Mouse (Mus musculus) spleen, postnatal 14 days (tissue): ENCODE data around the gene Gm49369.

Experiments used
- DNase-seq, 2 experiments: peaks; one replicate each; pipeline ENCODE4 v3.0.0; 2021 to 2022; ENCODE audit warnings: low spot score in 2 of 2

The Gm49369 gene

DNA sequence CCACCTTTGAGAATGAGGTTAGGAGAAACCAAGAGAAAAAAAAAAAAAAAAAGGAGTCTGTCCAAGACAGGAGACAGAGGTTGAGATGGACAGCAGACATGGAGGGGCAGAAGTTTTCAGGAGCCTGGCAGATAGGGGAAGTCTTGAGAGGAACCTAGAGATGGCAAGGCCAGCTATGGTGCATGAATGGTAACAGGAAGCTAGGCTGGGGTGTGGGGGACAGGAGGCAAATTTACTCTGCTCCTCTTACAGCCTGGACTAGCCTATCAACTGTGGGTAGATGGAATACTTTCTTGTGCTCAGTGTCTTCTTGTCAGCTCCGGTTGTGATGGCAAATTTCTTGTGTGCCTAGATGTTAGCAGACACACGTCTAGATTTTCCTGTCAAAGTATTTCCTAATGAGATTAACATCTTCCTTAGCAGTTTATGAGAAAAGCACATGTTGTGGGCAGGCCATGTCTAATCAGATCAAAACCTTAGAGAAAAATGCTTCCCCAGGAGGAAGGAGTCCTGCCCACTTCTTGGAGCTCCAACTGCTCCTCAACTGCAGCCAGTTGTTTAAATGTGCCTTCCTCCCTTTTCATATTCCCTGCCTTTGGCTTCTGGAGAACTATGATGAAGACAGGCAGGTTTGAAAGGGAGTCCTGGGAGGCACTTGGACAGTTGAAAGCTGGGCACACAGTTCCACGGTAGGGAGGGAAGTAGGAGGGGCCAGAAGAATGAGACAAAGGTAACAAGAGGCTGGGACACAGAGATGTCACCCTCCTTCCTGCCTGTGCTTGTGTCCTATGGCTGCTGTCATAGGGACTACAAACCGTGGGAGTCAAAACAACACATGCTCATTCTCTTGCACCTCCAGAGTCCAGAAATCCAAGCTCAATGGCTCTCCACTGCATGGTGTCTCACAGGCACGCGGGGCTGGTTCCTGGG is 12.1 kb upstream of the Gm49369 start:
- DNase-seq, result no peak

DNA sequence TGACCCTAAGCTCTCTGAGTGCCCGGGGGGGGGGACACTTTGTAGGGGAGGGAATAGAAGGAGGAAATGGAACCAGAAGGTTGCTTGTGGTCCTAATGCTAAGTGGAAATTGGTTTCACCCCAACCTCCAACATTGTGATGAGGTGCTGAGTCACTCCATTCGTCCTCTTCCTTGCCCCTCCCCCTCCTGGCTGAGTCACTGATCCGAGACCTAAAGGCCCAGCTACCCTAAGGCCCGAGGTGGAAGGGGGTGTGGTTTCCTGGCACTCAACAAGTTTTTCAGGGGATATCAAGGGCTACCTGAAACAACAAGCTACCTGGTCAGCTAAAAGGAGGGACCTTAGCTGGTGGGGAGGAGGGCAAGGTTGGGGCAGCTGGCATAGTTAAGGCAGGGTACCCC is 10.7 kb upstream of the Gm49369 start:
- peak; percentile 50 to 57 for DNase-seq

DNA sequence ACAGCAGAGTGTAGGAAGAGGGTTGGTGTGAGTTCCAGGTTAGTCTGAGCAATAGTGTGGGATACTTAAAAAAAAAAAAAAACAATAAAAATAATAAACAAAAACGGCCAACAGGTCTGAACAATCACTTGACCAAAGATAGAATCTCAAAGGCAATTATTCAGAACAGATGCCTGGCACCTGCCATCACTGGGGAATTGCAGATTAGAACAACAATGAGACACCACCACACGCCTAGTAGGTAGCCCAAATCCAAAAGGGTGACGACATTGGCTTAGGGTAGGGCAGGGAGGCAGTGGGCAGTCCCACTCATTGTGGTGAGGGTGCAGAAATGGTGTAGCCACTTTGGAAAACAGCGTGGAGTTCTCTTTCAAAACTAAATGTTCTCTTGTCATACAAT is 9.1 kb upstream of the Gm49369 start:
- DNase-seq, result no peak

DNA sequence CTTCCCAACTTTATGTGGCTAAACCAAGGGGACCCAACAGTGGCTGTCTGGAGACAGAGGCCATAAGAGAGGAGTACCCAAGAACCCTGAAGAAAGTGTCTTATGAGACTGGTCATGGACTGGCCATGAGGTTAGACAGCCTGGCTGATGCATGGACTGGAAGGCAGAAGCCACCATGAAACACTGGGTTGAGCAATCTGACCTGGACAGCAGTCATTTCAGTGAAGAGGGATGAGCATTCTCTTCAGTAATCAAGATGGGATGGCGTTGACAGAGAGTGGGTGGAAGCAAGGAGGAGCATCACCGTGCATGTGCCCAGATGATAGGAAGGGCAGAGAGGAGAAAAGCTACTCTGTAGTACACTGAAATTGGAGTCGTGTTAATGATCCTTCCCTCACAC is 8.6 kb upstream of the Gm49369 start:
- DNase-seq, result no peak

DNA sequence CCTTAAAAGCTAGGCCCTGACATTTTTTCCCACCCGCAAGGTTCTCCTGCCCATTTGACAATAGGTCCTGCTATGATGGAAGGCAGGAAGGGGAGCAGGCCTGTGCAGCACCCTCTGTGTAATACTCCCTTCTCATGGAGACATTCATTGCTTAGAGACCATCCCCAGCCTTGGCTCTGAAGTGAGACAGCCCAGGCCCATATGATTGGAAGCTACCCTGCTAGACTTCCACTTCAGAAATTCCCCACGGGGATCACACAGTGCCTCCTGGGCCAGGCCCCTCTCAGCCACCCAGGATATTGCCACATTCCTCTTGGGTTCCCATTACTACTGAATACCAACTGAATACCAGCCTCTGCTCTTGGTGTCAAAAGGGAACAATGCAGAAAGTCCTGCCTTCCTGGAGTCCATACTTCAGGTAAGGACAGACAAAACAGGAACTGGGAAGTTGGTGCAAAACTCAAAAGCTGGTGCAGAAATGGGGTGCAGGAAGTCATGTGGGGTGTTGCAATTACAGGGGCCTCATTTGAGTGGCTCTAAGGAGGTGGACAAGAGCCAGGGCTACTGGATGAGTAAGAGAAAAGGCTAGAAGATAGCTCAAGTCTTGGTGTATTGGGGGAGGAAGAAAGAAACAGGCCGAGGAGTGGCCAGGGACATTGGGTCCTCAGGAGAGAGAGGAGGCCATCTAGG is 7.6 kb upstream of the Gm49369 start:
- no peak for DNase-seq

DNA sequence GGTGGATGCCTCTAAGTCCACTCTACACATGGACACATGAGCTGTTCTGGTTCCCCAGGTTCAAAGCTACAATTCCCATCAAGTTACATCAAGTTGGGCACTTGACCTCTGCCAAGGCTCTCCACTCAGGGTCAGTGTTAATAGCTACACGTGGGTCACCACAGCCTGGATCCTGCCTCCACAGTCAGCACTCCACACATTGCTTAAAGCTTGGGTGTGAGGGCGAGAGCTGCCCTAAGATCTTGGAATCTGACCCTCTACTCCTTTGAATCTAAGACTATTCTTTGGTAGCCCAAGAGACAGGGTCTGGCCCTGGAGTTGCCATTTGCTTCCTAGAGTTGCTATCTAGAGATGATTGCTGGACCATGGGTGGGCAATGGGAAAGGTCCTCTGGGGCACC is 6.3 kb upstream of the Gm49369 start:
- DNase-seq, result no peak

DNA sequence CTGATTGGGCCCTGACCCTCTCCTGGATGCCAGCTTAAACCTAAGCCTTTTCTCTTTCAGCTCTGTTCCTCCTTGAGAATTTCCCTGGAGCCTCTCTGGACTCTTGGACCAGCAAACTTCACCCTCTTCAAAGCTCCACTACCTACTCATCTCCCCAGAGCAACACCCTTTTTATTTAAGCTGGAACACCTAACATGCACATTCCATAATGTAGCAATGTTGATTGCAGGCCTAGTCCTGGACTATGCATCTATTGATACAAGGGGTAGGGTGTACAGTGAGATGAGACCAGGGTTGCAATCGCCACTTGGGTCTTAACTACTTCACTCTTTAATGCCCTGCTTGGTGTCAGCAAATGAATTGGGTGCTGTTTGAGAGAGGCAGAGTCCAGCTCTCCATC is 5.7 kb upstream of the Gm49369 start:
- no peak for DNase-seq

DNA sequence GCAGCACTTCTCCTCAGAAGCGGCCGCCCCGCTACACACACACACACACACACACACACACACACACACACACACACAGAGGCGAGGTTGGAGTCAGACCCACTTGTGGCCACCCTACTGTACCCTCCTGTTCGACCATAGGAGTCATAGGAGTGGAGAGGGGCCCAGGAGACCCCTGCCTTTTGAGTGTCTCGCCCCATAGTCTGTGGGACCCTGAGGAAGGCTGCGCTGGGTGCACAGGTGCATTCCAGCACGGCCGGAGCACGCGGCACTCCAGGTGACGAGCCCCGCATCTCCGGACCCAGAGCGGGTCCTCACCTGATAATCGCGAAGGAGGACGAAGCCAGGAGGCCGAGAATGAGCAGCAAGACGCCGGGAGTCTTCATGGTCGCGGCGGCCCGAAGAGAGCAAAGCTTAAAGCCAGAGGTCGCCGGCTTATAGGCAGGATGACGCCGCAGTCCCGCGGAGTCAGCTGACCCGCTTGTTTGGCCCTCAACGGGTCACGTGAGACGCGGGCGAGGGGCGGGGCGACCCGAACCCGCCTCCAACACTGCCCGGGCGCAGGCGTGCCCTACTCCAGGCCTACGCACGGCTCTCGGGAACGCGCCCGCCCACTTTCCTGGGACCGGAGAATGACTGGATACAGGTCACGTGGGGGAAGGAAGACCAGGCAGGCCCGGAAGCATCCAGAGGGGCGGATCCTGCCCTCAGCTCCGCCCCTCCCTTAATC is 5.1 kb upstream of the Gm49369 start, which contains the start of gene Ctsd:
Gene Ctsd, minus strand, starts transcription at position 620 of the 730 bp plus-strand sequence.
- peak; percentile 91 to 94 for DNase-seq

DNA sequence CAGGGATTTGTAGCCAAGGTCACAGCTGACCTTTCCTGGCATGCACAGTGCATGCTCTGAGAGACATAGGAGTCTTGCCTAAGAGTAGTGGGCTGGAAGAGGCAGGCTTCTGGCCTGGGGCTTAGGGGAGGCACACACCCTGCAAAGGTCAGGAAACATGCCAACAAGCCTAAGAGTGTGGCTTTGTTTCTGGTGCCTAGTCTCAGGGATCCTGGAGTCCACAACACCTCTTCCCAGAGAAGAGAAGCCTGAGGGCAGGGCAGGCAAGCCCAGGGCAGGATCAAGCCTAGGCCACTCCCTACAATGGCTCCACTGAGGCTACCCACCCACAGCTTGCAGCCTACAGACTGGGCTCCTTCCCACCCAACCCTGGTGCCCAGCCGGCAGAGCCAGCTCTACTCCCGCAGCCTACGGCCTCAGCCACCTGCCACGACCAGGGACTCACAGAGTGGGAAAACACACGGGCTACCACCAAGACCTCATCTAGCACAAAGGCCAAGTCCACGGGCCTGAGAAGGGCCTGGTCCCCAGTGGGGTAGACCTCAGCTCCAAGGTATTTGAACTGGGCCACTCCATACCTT is 4.2 kb upstream of the Gm49369 start:
- DNase-seq, result no peak

DNA sequence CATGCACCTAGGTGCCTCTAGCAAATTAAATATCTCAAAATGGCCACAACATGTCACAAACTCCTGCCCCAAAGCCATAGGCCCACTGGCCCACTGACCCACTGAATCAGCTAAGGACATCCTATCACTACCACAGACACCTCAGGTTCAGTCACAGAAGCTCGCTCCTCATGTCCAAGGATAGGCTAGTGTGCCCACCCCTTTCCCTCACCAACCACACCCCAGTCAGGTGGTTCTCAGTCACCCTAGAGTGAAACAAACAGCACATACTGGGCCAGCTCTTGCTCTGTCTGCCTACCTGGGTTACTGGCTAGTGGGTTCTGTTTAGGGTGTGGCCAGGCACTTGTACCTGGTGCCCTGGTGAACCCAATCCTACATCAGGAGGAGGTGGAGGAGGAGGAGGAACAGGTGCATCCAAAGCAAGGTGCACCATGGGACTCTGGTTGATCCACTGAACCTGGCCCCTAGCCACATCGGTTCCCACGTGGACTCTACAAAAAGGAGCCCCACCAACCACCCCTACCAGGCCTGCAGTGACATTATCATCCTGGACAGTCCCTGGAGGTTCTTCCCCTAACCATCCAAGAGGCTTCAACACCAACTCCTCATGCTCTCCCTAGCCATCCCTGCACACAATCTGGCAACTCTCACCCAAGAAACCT is 3.4 kb upstream of the Gm49369 start:
- DNase-seq, result no peak

DNA sequence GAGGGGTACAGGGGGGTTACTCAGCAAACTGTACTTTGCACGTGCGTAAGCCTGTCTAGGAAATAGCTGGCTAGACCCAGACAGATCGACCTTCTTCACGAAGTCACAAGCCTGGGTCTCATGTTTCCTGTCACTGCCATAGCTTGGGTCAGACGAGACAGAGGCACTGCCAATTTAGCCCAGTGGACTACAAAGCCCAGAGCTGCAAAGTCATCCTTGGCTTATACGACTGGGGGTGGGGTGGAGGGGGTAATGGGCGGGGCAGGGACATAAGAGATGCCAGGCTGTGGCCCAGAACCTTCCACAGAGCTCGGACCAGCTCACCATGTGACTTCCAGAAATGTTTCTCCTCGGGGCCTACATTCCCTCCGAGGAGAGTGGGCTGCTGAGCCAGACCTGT is 1.8 kb upstream of the Gm49369 start:
- DNase-seq, result no peak

DNA sequence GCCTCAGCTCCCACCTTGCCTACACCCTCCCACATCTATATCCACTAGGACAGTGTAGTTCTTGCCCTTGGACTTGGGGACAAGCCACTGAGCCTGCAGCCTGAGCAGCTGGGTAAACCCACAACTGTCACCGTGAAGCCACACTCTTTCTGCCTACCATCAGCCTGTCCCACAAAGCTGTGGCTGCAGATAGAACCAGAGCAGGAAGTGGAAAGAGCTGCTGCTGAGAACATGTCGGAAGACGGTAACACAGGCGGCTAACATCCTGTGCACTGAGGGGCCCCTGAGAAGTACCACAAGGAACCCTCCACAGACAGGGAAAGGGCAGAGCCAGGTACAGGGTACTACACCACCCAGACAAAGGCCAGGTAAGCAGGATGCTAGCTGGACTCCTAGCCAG is 1.3 kb downstream of the Gm49369 start:
- DNase-seq, result no peak

DNA sequence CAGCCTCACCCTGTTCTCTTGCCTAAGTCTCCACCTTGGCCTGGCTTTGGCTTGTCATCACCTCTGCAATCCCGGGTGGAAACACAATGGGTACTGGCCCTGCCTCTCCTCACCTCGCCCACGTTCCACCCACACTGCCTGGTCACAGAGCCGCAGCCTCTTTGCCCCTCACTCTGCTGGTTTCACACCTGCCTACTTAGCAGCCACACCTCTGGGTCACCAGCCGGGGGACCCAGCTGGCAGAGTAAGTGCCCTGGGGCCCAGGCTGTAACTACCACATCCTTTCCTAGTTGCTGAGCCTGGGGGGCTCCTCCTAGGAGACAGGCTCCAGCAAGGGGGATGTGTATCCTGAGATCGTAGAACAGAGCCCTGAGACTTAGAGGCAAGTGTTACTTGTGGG is 3.3 kb downstream of the Gm49369 start:
- DNase-seq, result no peak

DNA sequence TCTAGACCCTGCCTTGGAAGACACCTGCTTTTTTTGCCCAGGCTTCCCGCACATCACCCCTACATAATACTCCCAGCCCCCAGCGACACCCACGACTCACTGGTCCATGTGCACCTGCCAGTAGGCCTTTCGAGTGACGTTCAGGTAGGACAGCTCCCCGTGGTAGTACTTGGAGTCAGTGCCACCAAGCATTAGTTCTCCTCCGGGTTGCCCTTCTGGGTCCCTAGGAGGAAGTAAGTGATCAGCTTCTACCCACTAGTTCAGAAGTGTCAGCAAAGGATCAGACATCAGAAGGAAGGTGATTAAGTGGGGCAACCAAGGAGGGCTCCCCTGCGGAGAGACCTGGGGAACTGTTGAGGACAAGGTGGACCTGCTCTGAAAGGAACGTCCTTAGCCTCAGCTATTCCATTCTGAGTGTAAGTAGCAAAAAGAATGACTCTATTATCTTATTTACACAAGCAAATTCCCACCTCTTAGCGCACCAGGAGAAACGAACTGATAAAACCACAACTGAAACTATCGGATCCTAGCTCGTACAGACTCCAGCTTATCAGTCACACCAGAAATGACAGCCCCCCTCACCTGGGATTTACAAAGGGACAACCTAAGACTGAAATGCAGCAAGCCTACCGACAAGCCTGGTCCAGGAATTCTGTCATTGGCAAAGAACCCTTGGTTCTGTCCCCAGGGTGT is 5.1 kb downstream of the Gm49369 start:
- no peak for DNase-seq

DNA sequence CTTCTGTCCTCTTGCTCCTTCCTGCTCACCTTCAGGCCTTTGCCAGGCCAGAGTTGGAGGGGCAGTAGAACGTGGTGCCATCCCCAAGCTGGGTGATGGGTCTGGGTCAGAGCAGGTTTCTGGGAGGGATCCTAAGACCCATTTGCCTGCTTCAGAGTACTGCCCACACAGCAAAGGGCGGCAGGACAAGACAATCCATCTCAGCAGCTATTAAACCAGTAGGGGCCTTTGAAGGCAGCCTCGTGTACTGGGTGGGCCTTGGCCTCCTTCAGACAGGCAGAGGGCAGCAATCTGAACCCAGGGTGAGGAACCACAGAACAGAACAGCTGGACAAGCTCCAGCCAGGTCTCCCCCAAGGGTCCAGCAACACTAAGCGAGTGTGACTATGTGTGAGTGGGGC is 6.4 kb downstream of the Gm49369 start:
- no peak for DNase-seq

DNA sequence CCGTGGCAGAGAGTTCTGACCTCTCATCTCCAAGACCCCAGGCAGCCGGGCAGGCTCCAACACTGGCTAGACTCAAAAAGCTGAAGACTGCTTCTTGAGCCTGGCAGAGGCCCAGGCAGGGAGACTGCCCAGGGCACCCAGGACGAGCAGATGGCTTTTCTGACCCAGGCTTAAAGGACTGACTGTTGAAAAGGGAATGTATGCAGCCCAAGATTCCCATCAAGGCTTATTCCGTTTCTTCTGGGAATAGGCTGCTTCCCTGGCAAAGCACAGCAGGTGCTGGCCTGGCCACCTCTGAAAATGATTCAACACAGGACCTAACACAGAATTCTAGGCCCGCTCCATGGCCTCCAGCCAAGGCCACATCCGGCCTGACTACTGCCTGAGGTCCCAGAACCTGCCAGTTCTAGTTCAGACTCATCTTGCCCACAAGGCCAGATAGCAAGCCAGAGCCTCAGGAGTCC is 7.2 kb downstream of the Gm49369 start:
- no peak for DNase-seq

DNA sequence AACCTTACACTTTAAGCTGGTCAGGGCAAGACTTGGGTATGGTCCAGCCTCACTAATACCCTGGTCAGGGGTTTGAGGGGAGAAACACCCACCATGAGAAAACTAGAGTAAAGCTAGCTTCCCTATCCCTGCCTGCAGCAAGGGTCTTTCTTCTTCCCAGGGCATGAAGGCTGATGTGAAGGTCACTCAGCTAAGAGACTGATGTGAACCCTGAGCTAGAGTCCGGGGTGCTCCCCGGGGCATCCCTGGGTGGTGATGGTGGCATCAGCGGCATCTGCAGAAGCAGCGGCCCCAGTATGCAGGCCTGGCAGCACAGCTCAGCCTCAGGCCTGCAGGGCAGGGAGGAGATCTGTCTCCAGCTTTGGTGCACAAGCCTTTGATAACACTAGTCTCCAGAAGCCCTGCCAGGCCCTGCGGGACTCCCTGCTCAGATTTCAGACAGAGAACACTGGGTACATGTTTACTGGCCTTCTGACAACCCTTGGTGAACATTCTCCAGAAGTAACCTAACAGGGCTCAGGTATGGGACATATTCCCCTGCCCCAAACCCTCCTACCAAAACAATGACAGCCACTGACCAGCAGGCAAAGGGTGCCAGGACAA is 8.0 kb downstream of the Gm49369 start:
- no peak for DNase-seq

DNA sequence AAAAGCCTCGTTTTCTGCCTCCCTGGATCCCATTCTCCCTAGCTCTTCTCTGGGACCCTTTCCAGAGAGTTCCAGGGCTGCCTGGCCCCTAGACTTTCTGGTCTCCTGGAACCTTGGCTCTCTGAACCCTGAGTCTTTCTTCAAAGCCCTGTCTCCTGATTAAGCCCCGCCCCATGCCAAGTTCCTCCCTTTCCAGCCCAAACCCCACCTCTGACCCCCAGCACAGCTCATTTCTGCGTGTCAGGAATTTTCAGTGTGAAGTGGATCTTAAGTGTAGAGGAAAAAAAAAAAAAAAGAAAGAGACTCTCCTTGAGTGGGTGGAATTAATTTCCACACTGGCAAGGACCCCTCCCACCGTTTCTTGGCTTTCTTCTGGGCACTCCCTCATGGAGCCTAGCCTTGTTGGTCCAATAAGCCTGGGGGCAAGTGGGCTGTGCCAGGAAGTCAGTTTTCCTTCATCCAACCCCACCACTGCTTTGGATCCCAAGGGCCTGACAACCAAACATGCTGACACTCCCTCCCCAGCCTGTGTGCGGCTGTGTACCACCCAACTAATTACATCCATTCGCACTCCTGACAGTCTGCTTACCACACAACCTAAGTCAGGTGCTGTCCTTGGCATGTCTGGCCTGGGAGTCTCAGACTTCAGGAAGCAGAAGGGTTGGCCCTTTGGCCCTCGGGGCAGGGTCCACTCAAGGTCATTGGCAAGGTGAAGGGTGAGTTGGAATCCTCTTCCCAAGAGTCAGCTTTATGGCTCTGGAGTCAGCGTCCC is 8.6 kb downstream of the Gm49369 start, which contains the start of gene Ifitm10:
Gene Ifitm10, minus strand, starts transcription at position 113 of the 772 bp plus-strand sequence.
- no peak for DNase-seq

DNA sequence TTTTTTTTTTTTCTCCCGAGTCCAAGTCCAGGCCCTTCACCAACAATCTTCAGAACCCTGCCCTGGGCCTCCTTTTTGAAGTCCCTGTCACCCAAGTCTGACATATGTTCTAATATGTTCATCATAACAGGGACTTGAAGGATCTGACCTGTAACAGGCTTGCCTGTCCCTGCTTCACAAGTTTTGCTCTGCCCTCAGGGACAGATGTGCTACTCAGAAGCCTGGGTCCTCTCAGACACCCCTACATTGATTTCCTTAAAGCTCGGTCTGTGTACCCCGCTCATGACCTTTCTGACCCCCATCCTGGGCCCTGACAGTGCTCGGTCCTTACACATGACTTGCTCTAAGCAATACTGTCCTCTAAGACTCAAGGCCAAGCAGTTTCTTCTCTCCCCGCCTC is 9.4 kb downstream of the Gm49369 start:
- DNase-seq, result no peak
